Mouse (Mus musculus): Measurements from ENCODE around the gene Zic1. TPM values are rescaled to one million over a fixed set of nuclear protein-coding genes. Genes with fewer than 3 reads are reported as not detected.

Gene Zic1
- 22.7 TPM for polyA plus RNA-seq (2015; fragmentation: Illumina TruSeq; extraction: RNeasy Lipid Tissue Mini Kit (QIAGEN cat#74804); ENCODE audit: low read depth, low replicate concordance)

DNA sequence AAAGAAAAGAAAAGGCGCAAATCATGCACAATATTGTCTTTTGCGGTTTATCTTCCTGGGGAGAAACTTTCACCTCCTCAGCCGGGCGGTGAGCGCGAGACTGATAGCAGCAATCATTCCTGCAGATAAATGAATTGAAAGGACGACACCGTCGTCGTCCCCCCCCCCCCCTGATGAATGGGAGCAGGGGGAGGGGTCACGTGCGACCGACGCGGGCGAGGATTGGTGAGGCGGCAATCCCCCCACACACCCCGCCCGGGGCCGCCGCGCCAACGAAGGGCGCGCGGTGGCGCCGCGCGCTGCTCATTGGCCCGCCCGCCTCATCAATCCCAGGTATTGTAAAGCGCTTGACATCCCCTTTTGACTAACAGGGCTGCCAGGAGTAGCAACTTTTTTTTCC, at the start of gene Zic1:
Zic1 (minus strand) TSS at position 147 of the 400 bp plus-strand sequence.

DNA sequence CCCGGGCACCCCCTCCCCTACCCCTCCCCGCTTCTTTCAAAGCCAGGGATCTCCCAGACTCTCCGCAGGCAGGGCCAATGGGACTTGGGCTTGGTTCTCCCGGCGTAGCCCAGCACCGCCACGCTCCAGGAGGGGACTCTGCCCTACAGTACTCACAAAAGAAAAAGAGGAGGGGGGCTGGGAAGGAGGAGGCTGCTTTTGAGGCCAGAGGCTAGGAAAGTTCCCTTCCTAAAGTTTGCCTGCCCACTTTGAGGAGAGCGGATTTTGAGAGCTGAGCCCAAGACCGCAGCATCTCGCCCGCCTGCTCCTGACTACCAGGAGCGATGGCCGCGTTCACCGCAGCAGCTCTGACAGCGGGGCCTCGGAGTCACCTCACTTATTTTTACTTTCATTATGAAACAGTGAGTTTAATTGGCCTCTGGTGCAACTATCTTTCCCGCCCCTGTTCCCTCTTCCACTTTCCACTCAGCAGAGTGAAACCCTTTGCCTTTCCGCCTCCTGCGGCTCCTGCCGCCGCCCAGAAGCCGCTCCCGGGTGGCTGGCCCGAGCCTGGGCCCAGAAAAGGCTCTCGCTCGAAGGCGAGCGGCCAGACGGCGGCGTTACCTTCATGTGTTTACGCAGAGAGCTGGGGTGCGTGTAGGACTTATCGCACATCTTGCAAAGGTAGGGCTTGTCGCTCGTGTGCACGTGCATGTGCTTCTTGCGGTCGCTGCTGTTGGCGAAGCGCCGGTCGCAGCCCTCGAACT, 3.6 kb downstream of the Zic1 start, which contains the start of gene Zic4:
Zic4 (plus strand) TSS at position 558 of the 746 bp plus-strand sequence.

Other genes starting within 250 kb of the Zic1 start
- 4.2 TPM for gene Zic4, start 3.4 kb downstream of the Zic1 start, polyA plus RNA-seq (2015; fragmentation: Illumina TruSeq; extraction: RNeasy Lipid Tissue Mini Kit (QIAGEN cat#74804); ENCODE audit: low read depth, low replicate concordance)

Data from brain, adult 10 weeks (tissue).